Mouse (Mus musculus): Measurements from ENCODE around the gene Cep170. TPM values are rescaled to one million over a fixed set of nuclear protein-coding genes. Genes with fewer than 3 reads are reported as not detected.

Gene Cep170
- polyA plus RNA-seq, 1 experiment from 2014 or later, result 20.1 TPM

GRCm38 (mm10) chr1:176724771-176725170 lies 89.1 kb downstream of the Cep170 start:
- Histone ChIP-seq H3K27me3 (replicated peaks) (no peaks in the 10 kb centered on the region), H3K27ac (no peak overlapping the region), H3K4me3 (replicated peaks) (no peak overlapping the region), H3K4me2 (no peak overlapping the region), H3K4me1 (no peaks in the 10 kb centered on the region), H3K9ac (no peak overlapping the region), H3K9me3 (no peaks in the 10 kb centered on the region), H3K36me3 (no peaks in the 10 kb centered on the region)
- ATAC-seq (ENCODE audit: insufficient read depth, low FRiP score, low read depth), result no peak
- 91% methylated on average over 20 of the region's 20 CpGs for WGBS

GRCm38 (mm10) chr1:176723858-176724713 lies 89.8 kb downstream of the Cep170 start:
- no peaks in the 10 kb centered on the region for H3K36me3 ChIP-seq
- H3K4me2 ChIP-seq, result no peak overlapping the region
- H3K4me1 ChIP-seq, result no peaks in the 10 kb centered on the region
- no peak for ATAC-seq (ENCODE audit: insufficient read depth, low FRiP score, low read depth)
- H3K9ac ChIP-seq, result no peak overlapping the region
- H3K27ac ChIP-seq, result no peak overlapping the region
- H3K9me3 ChIP-seq, result no peaks in the 10 kb centered on the region
- H3K27me3 ChIP-seq (replicated peaks), result no peaks in the 10 kb centered on the region
- 74% methylated on average over 8 of the region's 8 CpGs for WGBS
- no peak overlapping the region for H3K4me3 ChIP-seq (replicated peaks)

GRCm38 (mm10) chr1:176712436-176712835 lies 101.4 kb downstream of the Cep170 start:
- no peaks in the 10 kb centered on the region for H3K9me3 ChIP-seq
- WGBS, result 31% methylated on average over 2 of the region's 2 CpGs
- no peaks in the 10 kb centered on the region for H3K27me3 ChIP-seq (replicated peaks)
- no peak overlapping the region for H3K4me3 ChIP-seq (replicated peaks)
- H3K36me3 ChIP-seq, result no peaks in the 10 kb centered on the region
- no peak overlapping the region for H3K9ac ChIP-seq
- ATAC-seq (ENCODE audit: insufficient read depth, low FRiP score, low read depth), result no peak
- H3K27ac ChIP-seq, result no peak overlapping the region
- no peaks in the 10 kb centered on the region for H3K4me1 ChIP-seq
- H3K4me2 ChIP-seq, result no peak overlapping the region

- no peak for ATAC-seq (ENCODE audit: insufficient read depth, low FRiP score, low read depth)
- H3K27ac ChIP-seq, result no peak overlapping the region
- no peak overlapping the region for H3K9ac ChIP-seq
- no peak overlapping the region for H3K4me3 ChIP-seq (replicated peaks)
- H3K4me2 ChIP-seq, result no peak overlapping the region
- WGBS, result 89% methylated on average over 1 of the region's 1 CpGs
- no peaks in the 10 kb centered on the region for H3K9me3 ChIP-seq
- no peaks in the 10 kb centered on the region for H3K36me3 ChIP-seq
- no peaks in the 10 kb centered on the region for H3K27me3 ChIP-seq (replicated peaks)
- no peaks in the 10 kb centered on the region for H3K4me1 ChIP-seq
These were observed 113.6 kb downstream of the Cep170 start for GRCm38 (mm10) chr1:176700226-176700625.

GRCm38 (mm10) chr1:176699793-176700192 lies 114.1 kb downstream of the Cep170 start:
- no peaks in the 10 kb centered on the region for H3K9me3 ChIP-seq
- no peak overlapping the region for H3K4me2 ChIP-seq
- no peaks in the 10 kb centered on the region for H3K36me3 ChIP-seq
- no peaks in the 10 kb centered on the region for H3K27me3 ChIP-seq (replicated peaks)
- H3K27ac ChIP-seq, result no peak overlapping the region
- no peak overlapping the region for H3K4me3 ChIP-seq (replicated peaks)
- ATAC-seq (ENCODE audit: insufficient read depth, low FRiP score, low read depth), result no peak
- H3K4me1 ChIP-seq, result no peaks in the 10 kb centered on the region
- H3K9ac ChIP-seq, result no peak overlapping the region

GRCm38 (mm10) chr1:176698647-176699046 lies 115.2 kb downstream of the Cep170 start:
- Histone ChIP-seq H3K9me3 (no peaks in the 10 kb centered on the region), H3K9ac (no peak overlapping the region), H3K27me3 (replicated peaks) (no peaks in the 10 kb centered on the region), H3K4me3 (replicated peaks) (no peak overlapping the region), H3K27ac (no peak overlapping the region), H3K36me3 (no peaks in the 10 kb centered on the region), H3K4me2 (no peak overlapping the region), H3K4me1 (no peaks in the 10 kb centered on the region)
- WGBS, result 74% methylated on average over 3 of the region's 3 CpGs
- ATAC-seq (ENCODE audit: insufficient read depth, low FRiP score, low read depth), result no peak

- no peak overlapping the region for H3K4me3 ChIP-seq (replicated peaks)
- H3K9ac ChIP-seq, result no peak overlapping the region
- no peak for ATAC-seq (ENCODE audit: insufficient read depth, low FRiP score, low read depth)
These were observed 116.8 kb downstream of the Cep170 start for GRCm38 (mm10) chr1:176697091-176697490.

GRCm38 (mm10) chr1:176691101-176691500 lies 122.8 kb downstream of the Cep170 start:
- H3K4me1 ChIP-seq, result no peaks in the 10 kb centered on the region
- no peak for ATAC-seq (ENCODE audit: insufficient read depth, low FRiP score, low read depth)
- no peak overlapping the region for H3K27ac ChIP-seq
- H3K4me2 ChIP-seq, result no peak overlapping the region
- H3K27me3 ChIP-seq (replicated peaks), result no peaks in the 10 kb centered on the region
- no peaks in the 10 kb centered on the region for H3K36me3 ChIP-seq
- 94% methylated on average over 11 of the region's 11 CpGs for WGBS
- no peak overlapping the region for H3K9ac ChIP-seq
- H3K4me3 ChIP-seq (replicated peaks), result no peak overlapping the region
- no peaks in the 10 kb centered on the region for H3K9me3 ChIP-seq

More at GRCm38 (mm10) chr1:176697091-176697490, 116.8 kb downstream of the Cep170 start:
- no peaks in the 10 kb centered on the region for H3K27me3 ChIP-seq (replicated peaks)
- no peaks in the 10 kb centered on the region for H3K4me1 ChIP-seq
- no peaks in the 10 kb centered on the region for H3K9me3 ChIP-seq
- no peaks in the 10 kb centered on the region for H3K36me3 ChIP-seq
- H3K4me2 ChIP-seq, result no peak overlapping the region
- 17% methylated on average over 7 of the region's 7 CpGs for WGBS
- H3K27ac ChIP-seq, result no peak overlapping the region

GRCm38 (mm10) chr1:176688251-176688880 lies 125.5 kb downstream of the Cep170 start:
- 75% methylated on average over 6 of the region's 6 CpGs for whole genome bisulfite sequencing
- H3K27me3 ChIP-seq (replicated peaks), result no peaks in the 10 kb centered on the region
- H3K9me3 ChIP-seq, result no peaks in the 10 kb centered on the region
- no peak overlapping the region for H3K4me2 ChIP-seq
- no peaks in the 10 kb centered on the region for H3K4me1 ChIP-seq
- no peak overlapping the region for H3K27ac ChIP-seq
- no peak overlapping the region for H3K4me3 ChIP-seq (replicated peaks)
- H3K36me3 ChIP-seq, result no peaks in the 10 kb centered on the region
- H3K9ac ChIP-seq, result no peak overlapping the region
- ATAC-seq (ENCODE audit: insufficient read depth, low FRiP score, low read depth), result no peak

MicroRNAs within 50 kb of the gene (microRNA counts, 519-probe panel; counts per million panel counts)
- 2,782 counts per million, percentile 68 among the panel's probes with 10 or more counts for microRNA mmu-miR-350

Small RNA genes lying within 50 kb of the gene (microRNA-seq; reads per million reads assigned to microRNA genes)
- 319 reads per million, percentile 64 among the genes with 10 or more reads in this experiment for gene Mir350

Other genes with a start within 250 kb of the Cep170 start
- gene Sdccag8, start 593 bp upstream of the Cep170 start, polyA plus RNA-seq (2015; fragmentation: Nextera tagmentation; extraction: Ambion mirVana), result 15.6 and 16.5 TPM in 2 replicates